Comparison of ENCODE assay signal across 19 mouse cellular contexts in genomic region chr1:22787616-22788015, GRCm38 (mm10). TPM values are rescaled to one million over a fixed set of nuclear protein-coding genes. Genes with fewer than 3 reads are reported as not detected.
A peak's percentile ranks its signal among the peaks of the same experiment; 100 is the strongest.
DNase-seq lines count a peak whose midpoint lies in the region; ATAC-seq and TF ChIP-seq lines count a peak whose summit lies in the region.
"Had no signal": no experiment of that assay in that cellular context is flagged by ENCODE, and none has a peak within 500 bp of the region (broad histone marks: within the 10 kb centered on the region; RNA-seq: fewer than 3 reads in every experiment).

No protein-coding gene starts in this region.

- H3K9me3 ChIP-seq in hindbrain, embryonic 13.5 days, result no peaks in the 10 kb centered on the region
- no peaks in the 10 kb centered on the region for H3K9me3 ChIP-seq in embryonic facial prominence, embryonic 10.5 days
- H3K9me3 ChIP-seq: embryonic facial prominence, embryonic 12.5 days; heart, embryonic 12.5 days; hindbrain, embryonic 10.5 days had no signal

- H3K4me1 ChIP-seq in hindbrain, embryonic 13.5 days (replicated peaks), result peaks cover 7% of the 10 kb centered on the region
- no peaks in the 10 kb centered on the region for H3K4me1 ChIP-seq in lung, adult 2 months (ENCODE audit: control insufficient read depth, insufficient read depth, low read length)
- no peaks in the 10 kb centered on the region for H3K4me1 ChIP-seq in embryonic facial prominence, embryonic 10.5 days
- H3K4me1 ChIP-seq: embryonic facial prominence, embryonic 12.5 days; heart, embryonic 12.5 days; hindbrain, embryonic 10.5 days had no signal

- no peaks in the 10 kb centered on the region for H3K27me3 ChIP-seq in hindbrain, embryonic 13.5 days
- no peaks in the 10 kb centered on the region for H3K27me3 ChIP-seq in embryonic facial prominence, embryonic 10.5 days (replicated peaks; ENCODE audit: low read depth, poor library complexity, severe bottlenecking)
- H3K27me3 ChIP-seq: embryonic facial prominence, embryonic 12.5 days; heart, embryonic 12.5 days had no signal

- no peaks in the 10 kb centered on the region for H3K36me3 ChIP-seq in hindbrain, embryonic 13.5 days
- H3K36me3 ChIP-seq in embryonic facial prominence, embryonic 10.5 days (replicated peaks), result no peaks in the 10 kb centered on the region
- H3K36me3 ChIP-seq: embryonic facial prominence, embryonic 12.5 days; heart, embryonic 12.5 days; hindbrain, embryonic 10.5 days had no signal

- TF ChIP-seq CTCF in lung, adult 2 months (IDR thresholded peaks at IDR 0.05; ENCODE audit: insufficient read depth, low read length), result no peak

- no peak overlapping the region for H3K4me3 ChIP-seq in hindbrain, embryonic 13.5 days
- H3K4me3 ChIP-seq in lung, adult 2 months (replicated peaks; ENCODE audit: extremely low read depth, low read depth, low read length), result no peak overlapping the region
- no peak overlapping the region for H3K4me3 ChIP-seq in embryonic facial prominence, embryonic 10.5 days
- H3K4me3 ChIP-seq: embryonic facial prominence, embryonic 12.5 days; gastrocnemius, adult 2 months; heart, embryonic 12.5 days; hindbrain, embryonic 10.5 days had no signal

- no peak overlapping the region for H3K9ac ChIP-seq in hindbrain, embryonic 13.5 days
- H3K9ac ChIP-seq: embryonic facial prominence, embryonic 12.5 days; forebrain, postnatal 0 days; heart, embryonic 12.5 days had no signal

- DNase-seq in cerebellum, adult 11 months, result peak; percentile 75
- peak; percentile 83 to 89 for DNase-seq in cerebellum, adult 18-20 months
- peak; percentile 89 for DNase-seq in cerebellum, adult 9-11 months
- DNase-seq in cerebellum, postnatal 36 days, result peak; percentile 81 to 86
- DNase-seq in lung, adult 2 months, result no peak
- no peak for DNase-seq in embryonic facial prominence, embryonic 10.5 days (ENCODE audit: low spot score)
- DNase-seq: adrenal gland, adult 2 months; adrenal gland, postnatal 25 days; embryo, embryonic 11 days; forebrain, postnatal 0 days; gastrocnemius, adult 2 months; gastrocnemius, postnatal 25 days; kidney, adult 11 months; kidney, adult 9 months had no signal

- TF ChIP-seq POLR2A in lung, adult 2 months (IDR thresholded peaks at IDR 0.05; ENCODE audit: borderline replicate concordance, extremely low read depth, low read depth, low read length), result no peak

- 97% methylated on average over 5 of the region's 5 CpGs for WGBS in hindbrain, embryonic 13.5 days
- WGBS in lung, adult 2 months, result 96% methylated on average over 5 of the region's 5 CpGs
- WGBS in embryonic facial prominence, embryonic 10.5 days, result 95% methylated on average over 5 of the region's 5 CpGs

- no peak overlapping the region for H3K27ac ChIP-seq in hindbrain, embryonic 13.5 days
- no peak overlapping the region for H3K27ac ChIP-seq in embryonic facial prominence, embryonic 10.5 days (replicated peaks)
- H3K27ac ChIP-seq: embryonic facial prominence, embryonic 12.5 days; gastrocnemius, adult 2 months; hindbrain, embryonic 10.5 days had no signal

- no peak overlapping the region for H3K4me2 ChIP-seq in hindbrain, embryonic 13.5 days
- H3K4me2 ChIP-seq: embryonic facial prominence, embryonic 12.5 days; heart, embryonic 12.5 days had no signal

- no peak for ATAC-seq in hindbrain, embryonic 13.5 days (ENCODE audit: low FRiP score)
- ATAC-seq: forebrain, postnatal 0 days; hindbrain, embryonic 16.5 days had no signal

RNA-seq across cellular contexts. Expression of gene Rims1, which starts 18.2 kb away (rescaled TPM):
- polyA plus RNA-seq in hindbrain, embryonic 13.5 days (2015; fragmentation: Nextera tagmentation; extraction: Ambion mirVana), result 10.1 and 10.8 TPM in 2 replicates
- polyA plus RNA-seq in lung, adult 2 months (2012; rRNA removed), result 0.07 and 0.13 TPM in 2 replicates
- 1.3 and 1.4 TPM in 2 replicates for polyA plus RNA-seq in embryonic facial prominence, embryonic 10.5 days (2016; fragmentation: Nextera tagmentation; extraction: Ambion mirVana)
- polyA plus RNA-seq: adrenal gland, adult 2 months had no signal

Comparison
In these comparisons a context has a peak if more than half of its experiments do, and no peak if none do; other contexts are left out.
1. DNase-seq: peak in cerebellum, adult 11 months (single experiment), cerebellum, adult 18-20 months (2 of 2), cerebellum, adult 9-11 months (single experiment) and cerebellum, postnatal 36 days (2 of 2); none in lung, adult 2 months (single experiment) and embryonic facial prominence, embryonic 10.5 days (single experiment).